In genomic region chr1:91541042-91541592, GRCm38 (mm10) we compare ENCODE assay signal across 8 mouse cellular contexts. TPM values are rescaled to one million over a fixed set of nuclear protein-coding genes. Genes with fewer than 3 reads are reported as not detected.
DNase-seq lines count a peak whose midpoint lies in the region; ATAC-seq and TF ChIP-seq lines count a peak whose summit lies in the region.

No protein-coding gene starts in this region.

- no peak for DNase-seq in lung, adult 2 months
- DNase-seq in lung, postnatal 36 days, result no peak
- DNase-seq in limb, embryonic 10.5 days (ENCODE audit: low spot score), result no peak
- DNase-seq in midbrain, postnatal 0 days (ENCODE audit: low spot score), result no peak
- no peak for DNase-seq in embryo, embryonic 9.5 days (ENCODE audit: extremely low spot score)
- DNase-seq in layer of hippocampus, adult 18-20 months (ENCODE audit: low spot score in 2 of 2), result no peak
- DNase-seq in embryo, embryonic 10 days (ENCODE audit: low spot score), result no peak

- peaks cover 11% of the 10 kb centered on the region for H3K36me3 ChIP-seq in limb, embryonic 10.5 days
- peaks cover 9% of the 10 kb centered on the region for H3K36me3 ChIP-seq in midbrain, postnatal 0 days (ENCODE audit: insufficient read depth, low read length)

- peak overlapping the region; percentile 72 for H3K4me3 ChIP-seq in lung, adult 2 months (replicated peaks; ENCODE audit: extremely low read depth, low read depth, low read length)
- H3K4me3 ChIP-seq in embryonic fibroblast, embryonic 13.5 days (ENCODE audit: insufficient read depth, low read length), result peak overlapping the region; percentile 74
- H3K4me3 ChIP-seq in limb, embryonic 10.5 days, result peak overlapping the region; percentile 90
- peak overlapping the region; percentile 96 for H3K4me3 ChIP-seq in midbrain, postnatal 0 days (ENCODE audit: low read depth, low read length)

- no peak overlapping the region for H3K27ac ChIP-seq in embryonic fibroblast, embryonic 13.5 days (ENCODE audit: insufficient read depth, low read length)
- H3K27ac ChIP-seq in limb, embryonic 10.5 days, result peak overlapping the region; percentile 79
- peak overlapping the region; percentile 62; the same call in 1 of the 2 replicates for H3K27ac ChIP-seq in midbrain, postnatal 0 days (ENCODE audit: low read depth, low read length)

- H3K27me3 ChIP-seq in limb, embryonic 10.5 days (ENCODE audit: low read depth, poor library complexity, severe bottlenecking), result peaks cover 41% of the 10 kb centered on the region
- H3K27me3 ChIP-seq in midbrain, postnatal 0 days (ENCODE audit: insufficient read depth, low read length), result peaks cover 4% of the 10 kb centered on the region; the same call in 1 of the 2 replicates

- peaks cover 11% of the 10 kb centered on the region for H3K4me1 ChIP-seq in lung, adult 2 months (ENCODE audit: control insufficient read depth, insufficient read depth, low read length)
- H3K4me1 ChIP-seq in embryonic fibroblast, embryonic 13.5 days (ENCODE audit: control insufficient read depth, insufficient read depth, low read length), result no peaks in the 10 kb centered on the region
- H3K4me1 ChIP-seq in limb, embryonic 10.5 days, result peaks cover 20% of the 10 kb centered on the region
- H3K4me1 ChIP-seq in midbrain, postnatal 0 days (ENCODE audit: insufficient read depth, low read length), result peaks cover 13% of the 10 kb centered on the region; the same call in 1 of the 2 replicates

- ATAC-seq in midbrain, postnatal 0 days (ENCODE audit: low FRiP score), result peak; percentile 38; the same call in 1 of the 2 replicates

- WGBS in lung, adult 2 months, result 18% methylated on average over 15 of the region's 15 CpGs
- WGBS in limb, embryonic 10.5 days, result 16% methylated on average over 15 of the region's 15 CpGs
- WGBS in midbrain, postnatal 0 days, result 14% methylated on average over 15 of the region's 15 CpGs

- TF ChIP-seq POLR2A in lung, adult 2 months (IDR thresholded peaks at IDR 0.05; ENCODE audit: borderline replicate concordance, extremely low read depth, low read depth, low read length), result no peak
- TF ChIP-seq POLR2A in embryonic fibroblast, embryonic 13.5 days (IDR thresholded peaks at IDR 0.05; ENCODE audit: low read depth, low read length), result no peak

- no peak for TF ChIP-seq CTCF in lung, adult 2 months (IDR thresholded peaks at IDR 0.05; ENCODE audit: insufficient read depth, low read length)
- no peak for TF ChIP-seq CTCF in embryonic fibroblast, embryonic 13.5 days (IDR thresholded peaks at IDR 0.05; ENCODE audit: borderline replicate concordance, insufficient read depth, low read length)
- no peak for TF ChIP-seq CTCF in midbrain, postnatal 0 days (IDR thresholded peaks at IDR 0.05)

- H3K9me3 ChIP-seq in limb, embryonic 10.5 days (replicated peaks), result no peaks in the 10 kb centered on the region
- no peaks in the 10 kb centered on the region for H3K9me3 ChIP-seq in midbrain, postnatal 0 days (ENCODE audit: low read length)

- peak overlapping the region; percentile 97 for H3K4me2 ChIP-seq in midbrain, postnatal 0 days (ENCODE audit: low read depth, low read length, poor library complexity, severe bottlenecking)

- peak overlapping the region; percentile 74 for H3K9ac ChIP-seq in midbrain, postnatal 0 days (replicated peaks; ENCODE audit: low read length, poor library complexity, severe bottlenecking)

RNA-seq across cellular contexts. Expression of gene Asb1, which starts 0.8 kb away (rescaled TPM):
- polyA plus RNA-seq in lung, adult 2 months (2012; rRNA removed), result 8.7 and 10.9 TPM in 2 replicates
- 8.2 and 9.8 TPM in 2 replicates for polyA plus RNA-seq in embryonic fibroblast, embryonic 13.5 days (2011; ENCODE audit: insufficient read length, low read depth, missing spikeins)
- 6.2 and 6.5 TPM in 2 replicates for polyA plus RNA-seq in limb, embryonic 10.5 days (2016; fragmentation: Nextera tagmentation; extraction: Ambion mirVana)
- total RNA-seq in midbrain, postnatal 0 days (2014; rRNA removed), result 29.3 and 32.1 TPM in 2 replicates
- 8.6 and 8.8 TPM in 2 replicates for polyA plus RNA-seq in midbrain, postnatal 0 days (2015; fragmentation: Nextera tagmentation; extraction: Ambion mirVana)
- total RNA-seq in layer of hippocampus, adult 18-20 months (2021), result 10 to 100 TPM; 39.9 to 43.5 TPM

RNA-seq across cellular contexts. Expression of gene Traf3ip1, which starts 46.7 kb away (rescaled TPM):
- polyA plus RNA-seq in lung, adult 2 months (2012; rRNA removed), result 16.1 and 20.2 TPM in 2 replicates
- polyA plus RNA-seq in embryonic fibroblast, embryonic 13.5 days (2011; ENCODE audit: insufficient read length, low read depth, missing spikeins), result 8.0 and 8.8 TPM in 2 replicates
- 12.5 and 12.9 TPM in 2 replicates for polyA plus RNA-seq in limb, embryonic 10.5 days (2016; fragmentation: Nextera tagmentation; extraction: Ambion mirVana)
- 17.3 and 18.4 TPM in 2 replicates for total RNA-seq in midbrain, postnatal 0 days (2014; rRNA removed)
- 6.1 and 7.0 TPM in 2 replicates for polyA plus RNA-seq in midbrain, postnatal 0 days (2015; fragmentation: Nextera tagmentation; extraction: Ambion mirVana)
- 10 to 100 TPM; 14.3 to 14.6 TPM for total RNA-seq in layer of hippocampus, adult 18-20 months (2021)
